Mouse (Mus musculus): ENCODE results near the gene Col19a1. TPM values are rescaled to one million over a fixed set of nuclear protein-coding genes. Genes with fewer than 3 reads are reported as not detected.

Gene Col19a1
- polyA plus RNA-seq, 1 experiment from 2014 or later, result 5.5 TPM

DNA sequence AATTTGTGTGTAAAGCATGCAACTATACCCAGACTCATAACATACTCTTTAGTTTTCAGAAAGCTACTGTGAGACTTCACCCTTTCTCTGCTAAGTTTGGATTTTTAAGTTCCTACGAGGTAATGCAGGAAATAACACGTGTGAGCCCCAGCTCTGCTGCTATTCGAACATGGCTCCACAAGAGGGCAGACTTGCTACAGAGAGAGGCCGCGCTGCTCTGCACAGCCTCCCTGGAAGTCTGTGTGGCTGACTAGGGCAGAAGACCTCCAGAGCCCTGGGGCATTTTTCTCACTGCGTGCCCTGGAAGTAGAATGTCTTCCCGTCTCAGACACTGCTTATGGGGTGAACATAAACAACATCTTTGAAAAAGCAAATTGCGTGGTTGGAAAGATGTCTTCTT is 284.6 kb downstream of the Col19a1 start:
- H3K9me3 ChIP-seq (replicated peaks; ENCODE audit: control insufficient read depth, low read length), result no peaks in the 10 kb centered on the region
- H3K36me3 ChIP-seq (ENCODE audit: control insufficient read depth, insufficient read depth, low read length), result no peaks in the 10 kb centered on the region
- no peak overlapping the region for H3K4me3 ChIP-seq (replicated peaks; ENCODE audit: low read length)
- no peak overlapping the region for H3K4me2 ChIP-seq (ENCODE audit: low read depth, low read length)
- ATAC-seq (ENCODE audit: insufficient read depth, low FRiP score), result peak; percentile 69; the same call in 1 of the 2 replicates
- H3K27ac ChIP-seq (ENCODE audit: low read length), result no peak overlapping the region
- H3K27me3 ChIP-seq (ENCODE audit: control insufficient read depth, insufficient read depth, low read length), result no peaks in the 10 kb centered on the region
- no peak overlapping the region for H3K9ac ChIP-seq (ENCODE audit: low read length)
- no peaks in the 10 kb centered on the region for H3K4me1 ChIP-seq (ENCODE audit: control insufficient read depth, insufficient read depth, low read length)
- 11% methylated on average over 8 of the region's 8 CpGs for WGBS

GRCm38 (mm10) chr1:24300700-24301099 is 286.6 kb downstream of the Col19a1 start:
- Histone ChIP-seq H3K27ac (ENCODE audit: low read length) (no peak overlapping the region), H3K27me3 (ENCODE audit: control insufficient read depth, insufficient read depth, low read length) (no peaks in the 10 kb centered on the region), H3K9ac (ENCODE audit: low read length) (no peak overlapping the region), H3K4me3 (replicated peaks; ENCODE audit: low read length) (no peak overlapping the region), H3K4me1 (ENCODE audit: control insufficient read depth, insufficient read depth, low read length) (no peaks in the 10 kb centered on the region), H3K4me2 (ENCODE audit: low read depth, low read length) (no peak overlapping the region), H3K36me3 (ENCODE audit: control insufficient read depth, insufficient read depth, low read length) (no peaks in the 10 kb centered on the region), H3K9me3 (replicated peaks; ENCODE audit: control insufficient read depth, low read length) (no peaks in the 10 kb centered on the region)
- WGBS, result 83% methylated on average over 3 of the region's 3 CpGs
- ATAC-seq (ENCODE audit: insufficient read depth, low FRiP score), result no peak

GRCm38 (mm10) chr1:24294979-24295942 is 292.0 kb downstream of the Col19a1 start:
- Histone ChIP-seq H3K4me3 (replicated peaks; ENCODE audit: low read length) (no peak overlapping the region), H3K4me1 (ENCODE audit: control insufficient read depth, insufficient read depth, low read length) (no peaks in the 10 kb centered on the region), H3K36me3 (ENCODE audit: control insufficient read depth, insufficient read depth, low read length) (no peaks in the 10 kb centered on the region), H3K27ac (ENCODE audit: low read length) (no peak overlapping the region), H3K9ac (ENCODE audit: low read length) (no peak overlapping the region), H3K9me3 (replicated peaks; ENCODE audit: control insufficient read depth, low read length) (no peaks in the 10 kb centered on the region), H3K27me3 (ENCODE audit: control insufficient read depth, insufficient read depth, low read length) (no peaks in the 10 kb centered on the region), H3K4me2 (ENCODE audit: low read depth, low read length) (no peak overlapping the region)
- WGBS, result 63% methylated on average over 7 of the region's 7 CpGs
- no peak for ATAC-seq (ENCODE audit: insufficient read depth, low FRiP score)

DNA sequence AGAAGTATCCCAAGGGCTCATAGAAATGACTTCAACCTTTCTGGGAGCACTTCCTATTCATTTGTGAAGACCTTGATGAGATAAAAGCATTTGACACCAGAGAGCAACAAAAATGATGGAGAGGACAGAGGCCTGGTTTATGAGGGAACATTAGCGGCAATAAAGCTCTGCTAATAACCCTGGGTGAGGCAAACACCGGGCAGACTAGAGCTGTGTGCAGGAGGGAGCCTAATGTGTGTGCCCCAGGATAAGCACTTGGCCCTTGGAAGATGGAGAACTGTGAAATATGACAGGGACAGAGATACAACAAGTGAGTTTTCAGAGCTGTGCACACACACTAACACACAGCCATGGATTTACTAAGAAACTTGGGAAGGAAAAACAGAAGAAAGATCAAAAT is 294.8 kb downstream of the Col19a1 start:
- H3K27me3 ChIP-seq (ENCODE audit: control insufficient read depth, insufficient read depth, low read length), result no peaks in the 10 kb centered on the region
- no peak overlapping the region for H3K9ac ChIP-seq (ENCODE audit: low read length)
- H3K4me3 ChIP-seq (replicated peaks; ENCODE audit: low read length), result no peak overlapping the region
- H3K27ac ChIP-seq (ENCODE audit: low read length), result no peak overlapping the region
- no peaks in the 10 kb centered on the region for H3K36me3 ChIP-seq (ENCODE audit: control insufficient read depth, insufficient read depth, low read length)
- H3K9me3 ChIP-seq (replicated peaks; ENCODE audit: control insufficient read depth, low read length), result no peaks in the 10 kb centered on the region
- no peaks in the 10 kb centered on the region for H3K4me1 ChIP-seq (ENCODE audit: control insufficient read depth, insufficient read depth, low read length)
- H3K4me2 ChIP-seq (ENCODE audit: low read depth, low read length), result no peak overlapping the region
- ATAC-seq (ENCODE audit: insufficient read depth, low FRiP score), result no peak
- 49% methylated on average over 2 of the region's 2 CpGs for WGBS

DNA sequence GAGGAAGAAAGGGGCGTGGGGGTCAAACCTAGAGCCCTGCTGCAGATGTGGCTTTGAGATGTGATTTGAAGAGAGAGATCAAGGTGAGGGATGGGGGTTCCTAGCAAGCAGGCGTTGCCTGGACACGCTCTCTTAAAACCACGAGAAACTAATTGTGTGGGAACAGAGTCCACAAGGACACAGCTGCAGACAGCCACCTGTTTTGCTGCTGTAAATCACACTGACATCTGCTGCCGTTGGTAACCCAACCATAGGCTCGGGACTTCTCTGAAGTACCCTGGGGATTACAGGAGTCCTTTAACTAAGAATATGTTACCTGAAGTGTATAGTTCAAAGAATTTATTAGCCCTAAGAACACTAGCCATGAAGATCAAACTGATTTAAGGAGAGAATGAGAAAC is 300.9 kb downstream of the Col19a1 start:
- Histone ChIP-seq H3K9me3 (replicated peaks; ENCODE audit: control insufficient read depth, low read length) (no peaks in the 10 kb centered on the region), H3K27ac (ENCODE audit: low read length) (no peak overlapping the region), H3K36me3 (ENCODE audit: control insufficient read depth, insufficient read depth, low read length) (no peaks in the 10 kb centered on the region), H3K4me1 (ENCODE audit: control insufficient read depth, insufficient read depth, low read length) (no peaks in the 10 kb centered on the region), H3K4me3 (replicated peaks; ENCODE audit: low read length) (no peak overlapping the region), H3K4me2 (ENCODE audit: low read depth, low read length) (no peak overlapping the region), H3K9ac (ENCODE audit: low read length) (no peak overlapping the region), H3K27me3 (ENCODE audit: control insufficient read depth, insufficient read depth, low read length) (no peaks in the 10 kb centered on the region)
- ATAC-seq (ENCODE audit: insufficient read depth, low FRiP score), result no peak
- WGBS, result 32% methylated on average over 6 of the region's 6 CpGs

- Histone ChIP-seq H3K9me3 (replicated peaks; ENCODE audit: control insufficient read depth, low read length) (no peaks in the 10 kb centered on the region), H3K4me2 (ENCODE audit: low read depth, low read length) (no peak overlapping the region), H3K27ac (ENCODE audit: low read length) (no peak overlapping the region), H3K36me3 (ENCODE audit: control insufficient read depth, insufficient read depth, low read length) (no peaks in the 10 kb centered on the region), H3K9ac (ENCODE audit: low read length) (no peak overlapping the region), H3K4me3 (replicated peaks; ENCODE audit: low read length) (no peak overlapping the region), H3K4me1 (ENCODE audit: control insufficient read depth, insufficient read depth, low read length) (no peaks in the 10 kb centered on the region), H3K27me3 (ENCODE audit: control insufficient read depth, insufficient read depth, low read length) (no peaks in the 10 kb centered on the region)
- 50% methylated on average over 3 of the region's 3 CpGs for WGBS
- ATAC-seq (ENCODE audit: insufficient read depth, low FRiP score), result no peak
These were observed 320.2 kb downstream of the Col19a1 start for GRCm38 (mm10) chr1:24267022-24267421.

DNA sequence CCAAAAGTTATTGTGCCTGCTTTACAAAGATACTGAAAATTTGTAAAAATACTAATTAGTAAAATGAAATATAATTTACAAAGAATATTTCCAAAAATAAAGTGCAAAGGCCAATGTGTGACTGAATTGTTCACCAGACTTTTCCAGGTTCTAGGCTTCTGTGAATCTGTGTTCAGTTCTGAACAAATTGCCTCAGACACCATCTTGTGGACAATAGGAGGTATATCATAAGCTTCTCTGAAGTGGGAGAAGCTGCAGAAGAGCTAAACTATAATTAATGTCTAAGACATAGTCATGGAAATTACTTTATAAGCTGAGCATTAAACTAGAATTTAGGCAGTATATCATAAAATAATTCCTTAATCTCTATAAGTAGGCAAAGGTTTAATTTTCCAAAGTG is 326.1 kb downstream of the Col19a1 start:
- ATAC-seq (ENCODE audit: insufficient read depth, low FRiP score), result no peak
- Histone ChIP-seq H3K9ac (ENCODE audit: low read length) (no peak overlapping the region), H3K4me1 (ENCODE audit: control insufficient read depth, insufficient read depth, low read length) (no peaks in the 10 kb centered on the region), H3K27me3 (ENCODE audit: control insufficient read depth, insufficient read depth, low read length) (no peaks in the 10 kb centered on the region), H3K4me2 (ENCODE audit: low read depth, low read length) (no peak overlapping the region), H3K27ac (ENCODE audit: low read length) (no peak overlapping the region), H3K4me3 (replicated peaks; ENCODE audit: low read length) (no peak overlapping the region), H3K36me3 (ENCODE audit: control insufficient read depth, insufficient read depth, low read length) (no peaks in the 10 kb centered on the region), H3K9me3 (replicated peaks; ENCODE audit: control insufficient read depth, low read length) (no peaks in the 10 kb centered on the region)

GRCm38 (mm10) chr1:24259419-24259818 is 327.9 kb downstream of the Col19a1 start:
- ATAC-seq (ENCODE audit: insufficient read depth, low FRiP score), result no peak
- Histone ChIP-seq H3K27me3 (ENCODE audit: control insufficient read depth, insufficient read depth, low read length) (no peaks in the 10 kb centered on the region), H3K27ac (ENCODE audit: low read length) (no peak overlapping the region), H3K9me3 (replicated peaks; ENCODE audit: control insufficient read depth, low read length) (no peaks in the 10 kb centered on the region), H3K36me3 (ENCODE audit: control insufficient read depth, insufficient read depth, low read length) (no peaks in the 10 kb centered on the region), H3K4me2 (ENCODE audit: low read depth, low read length) (no peak overlapping the region), H3K4me1 (ENCODE audit: control insufficient read depth, insufficient read depth, low read length) (no peaks in the 10 kb centered on the region), H3K4me3 (replicated peaks; ENCODE audit: low read length) (no peak overlapping the region), H3K9ac (ENCODE audit: low read length) (no peak overlapping the region)
- 77% methylated on average over 6 of the region's 6 CpGs for WGBS

DNA sequence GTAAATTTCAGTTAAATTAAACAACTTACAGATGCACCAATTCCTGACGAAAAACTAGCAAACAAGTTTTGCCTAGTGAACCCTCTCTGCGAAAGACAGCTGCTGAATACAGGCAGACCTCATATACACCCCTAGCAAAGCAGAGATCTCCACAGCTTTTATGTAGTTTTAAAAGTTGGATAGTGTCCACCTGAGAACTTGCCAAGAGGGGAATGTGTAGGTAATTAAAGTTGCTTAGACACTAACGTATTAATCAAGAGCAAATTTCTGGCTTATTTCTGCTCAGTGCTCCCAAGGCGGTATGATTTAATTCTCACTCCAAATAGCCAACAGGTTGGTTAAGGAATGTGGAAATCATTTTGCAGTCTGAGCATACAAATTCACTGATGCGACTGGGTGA is 329.3 kb downstream of the Col19a1 start:
- Histone ChIP-seq H3K9me3 (replicated peaks; ENCODE audit: control insufficient read depth, low read length) (no peaks in the 10 kb centered on the region), H3K36me3 (ENCODE audit: control insufficient read depth, insufficient read depth, low read length) (no peaks in the 10 kb centered on the region), H3K27me3 (ENCODE audit: control insufficient read depth, insufficient read depth, low read length) (no peaks in the 10 kb centered on the region), H3K4me3 (replicated peaks; ENCODE audit: low read length) (no peak overlapping the region), H3K4me1 (ENCODE audit: control insufficient read depth, insufficient read depth, low read length) (no peaks in the 10 kb centered on the region), H3K9ac (ENCODE audit: low read length) (no peak overlapping the region), H3K4me2 (ENCODE audit: low read depth, low read length) (no peak overlapping the region), H3K27ac (ENCODE audit: low read length) (no peak overlapping the region)
- ATAC-seq (ENCODE audit: insufficient read depth, low FRiP score), result no peak
- WGBS, result 64% methylated on average over 5 of the region's 5 CpGs

Data from stomach, embryonic 16.5 days (tissue).